Mouse (Mus musculus): ENCODE results near the gene Ilk. TPM values are rescaled to one million over a fixed set of nuclear protein-coding genes. Genes with fewer than 3 reads are reported as not detected.

The Ilk gene
- polyA plus RNA-seq, 1 experiment from 2014 or later: 173 TPM

- H3K27ac ChIP-seq (ENCODE audit: low read depth, low read length): peak within 1 kb of the TSS; percentile 87
- peak within 1 kb of the TSS; percentile 93 for H3K4me3 ChIP-seq (ENCODE audit: low read depth, low read length)
- peak; percentile 24 for ATAC-seq
- WGBS: 0% methylated on average over 30 of the region's 30 CpGs
- peak within 1 kb of the TSS; percentile 92 for H3K4me2 ChIP-seq (replicated peaks; ENCODE audit: low read depth)
- no peaks in the 10 kb centered on the region for H3K27me3 ChIP-seq (replicated peaks; ENCODE audit: control insufficient read depth, insufficient read depth, low read length)
- H3K9me3 ChIP-seq (ENCODE audit: control insufficient read depth): no peaks in the 10 kb centered on the region
- H3K9ac ChIP-seq (ENCODE audit: low read depth, low read length): peak within 1 kb of the TSS; percentile 89
- no peak for TF ChIP-seq CTCF (IDR thresholded peaks at IDR 0.05; ENCODE audit: low read depth)
- no peaks in the 10 kb centered on the region for H3K4me1 ChIP-seq (replicated peaks; ENCODE audit: control insufficient read depth, insufficient read depth, low read length)
- H3K36me3 ChIP-seq (ENCODE audit: control insufficient read depth, insufficient read depth): peaks cover 46% of the 10 kb centered on the region
Observed at GRCm38 (mm10) chr7:105736911-105737521, 624 bp downstream of the Ilk start, which contains the start of gene Rrp8. TSS of gene Rrp8 (minus strand) at chr7:105737385.

GRCm38 (mm10) chr7:105737648-105738047, 1.3 kb downstream of the Ilk start:
- Histone ChIP-seq H3K4me3 (ENCODE audit: low read depth, low read length) (peak overlapping the region; percentile 93), H3K4me2 (replicated peaks; ENCODE audit: low read depth) (peak overlapping the region; percentile 92), H3K36me3 (ENCODE audit: control insufficient read depth, insufficient read depth) (peaks cover 47% of the 10 kb centered on the region), H3K9me3 (ENCODE audit: control insufficient read depth) (no peaks in the 10 kb centered on the region), H3K27me3 (replicated peaks; ENCODE audit: control insufficient read depth, insufficient read depth, low read length) (no peaks in the 10 kb centered on the region), H3K4me1 (replicated peaks; ENCODE audit: control insufficient read depth, insufficient read depth, low read length) (no peaks in the 10 kb centered on the region), H3K27ac (ENCODE audit: low read depth, low read length) (0 out of 2 replicates have a peak overlapping the region, but pooled peaks have one; percentile 17), H3K9ac (ENCODE audit: low read depth, low read length) (peak overlapping the region; percentile 89)
- TF ChIP-seq CTCF (IDR thresholded peaks at IDR 0.05; ENCODE audit: low read depth): no peak
- WGBS: 26% methylated on average over 3 of the region's 3 CpGs
- ATAC-seq: no peak

GRCm38 (mm10) chr7:105738286-105738685, 1.9 kb downstream of the Ilk start:
- H3K4me3 ChIP-seq (ENCODE audit: low read depth, low read length): peak overlapping the region; percentile 93
- 51% methylated on average over 2 of the region's 2 CpGs for WGBS
- H3K4me2 ChIP-seq (replicated peaks; ENCODE audit: low read depth): peak overlapping the region; percentile 92
- H3K9ac ChIP-seq (ENCODE audit: low read depth, low read length): peak overlapping the region; percentile 43; the same call in 1 of the 2 replicates
- no peaks in the 10 kb centered on the region for H3K27me3 ChIP-seq (replicated peaks; ENCODE audit: control insufficient read depth, insufficient read depth, low read length)
- no peaks in the 10 kb centered on the region for H3K9me3 ChIP-seq (ENCODE audit: control insufficient read depth)
- H3K27ac ChIP-seq (ENCODE audit: low read depth, low read length): peak overlapping the region; percentile 78
- ATAC-seq: no peak
- H3K4me1 ChIP-seq (replicated peaks; ENCODE audit: control insufficient read depth, insufficient read depth, low read length): no peaks in the 10 kb centered on the region
- H3K36me3 ChIP-seq (ENCODE audit: control insufficient read depth, insufficient read depth): peaks cover 41% of the 10 kb centered on the region
- no peak for TF ChIP-seq CTCF (IDR thresholded peaks at IDR 0.05; ENCODE audit: low read depth)

GRCm38 (mm10) chr7:105738948-105739347, 2.6 kb downstream of the Ilk start:
- no peak; the same call in 1 of the 2 replicates for TF ChIP-seq CTCF (IDR thresholded peaks at IDR 0.05; ENCODE audit: low read depth)
- 32% methylated on average over 3 of the region's 3 CpGs for WGBS
- peaks cover 35% of the 10 kb centered on the region for H3K36me3 ChIP-seq (ENCODE audit: control insufficient read depth, insufficient read depth)
- no peaks in the 10 kb centered on the region for H3K9me3 ChIP-seq (ENCODE audit: control insufficient read depth)
- H3K27ac ChIP-seq (ENCODE audit: low read depth, low read length): peak overlapping the region; percentile 78
- ATAC-seq: no peak
- no peaks in the 10 kb centered on the region for H3K27me3 ChIP-seq (replicated peaks; ENCODE audit: control insufficient read depth, insufficient read depth, low read length)
- no peaks in the 10 kb centered on the region for H3K4me1 ChIP-seq (replicated peaks; ENCODE audit: control insufficient read depth, insufficient read depth, low read length)
- peak overlapping the region; percentile 43; the same call in 1 of the 2 replicates for H3K9ac ChIP-seq (ENCODE audit: low read depth, low read length)
- H3K4me3 ChIP-seq (ENCODE audit: low read depth, low read length): peak overlapping the region; percentile 93
- H3K4me2 ChIP-seq (replicated peaks; ENCODE audit: low read depth): peak overlapping the region; percentile 92

- Histone ChIP-seq H3K4me3 (ENCODE audit: low read depth, low read length) (no peak overlapping the region), H3K9me3 (ENCODE audit: control insufficient read depth) (no peaks in the 10 kb centered on the region), H3K9ac (ENCODE audit: low read depth, low read length) (no peak overlapping the region), H3K27ac (ENCODE audit: low read depth, low read length) (no peak overlapping the region), H3K4me2 (replicated peaks; ENCODE audit: low read depth) (no peak overlapping the region), H3K4me1 (replicated peaks; ENCODE audit: control insufficient read depth, insufficient read depth, low read length) (no peaks in the 10 kb centered on the region), H3K36me3 (ENCODE audit: control insufficient read depth, insufficient read depth) (peaks cover 29% of the 10 kb centered on the region), H3K27me3 (replicated peaks; ENCODE audit: control insufficient read depth, insufficient read depth, low read length) (no peaks in the 10 kb centered on the region)
- WGBS: 87% methylated on average over 13 of the region's 13 CpGs
- no peak for TF ChIP-seq CTCF (IDR thresholded peaks at IDR 0.05; ENCODE audit: low read depth)
- no peak for ATAC-seq
Observed at GRCm38 (mm10) chr7:105740089-105740795, 3.9 kb downstream of the Ilk start.

GRCm38 (mm10) chr7:105740851-105741250, 4.5 kb downstream of the Ilk start:
- Histone ChIP-seq H3K27ac (ENCODE audit: low read depth, low read length) (no peak overlapping the region; the same call in 1 of the 2 replicates), H3K4me2 (replicated peaks; ENCODE audit: low read depth) (no peak overlapping the region), H3K27me3 (replicated peaks; ENCODE audit: control insufficient read depth, insufficient read depth, low read length) (no peaks in the 10 kb centered on the region), H3K4me3 (ENCODE audit: low read depth, low read length) (no peak overlapping the region), H3K9me3 (ENCODE audit: control insufficient read depth) (no peaks in the 10 kb centered on the region), H3K9ac (ENCODE audit: low read depth, low read length) (no peak overlapping the region), H3K4me1 (replicated peaks; ENCODE audit: control insufficient read depth, insufficient read depth, low read length) (no peaks in the 10 kb centered on the region), H3K36me3 (ENCODE audit: control insufficient read depth, insufficient read depth) (peaks cover 29% of the 10 kb centered on the region)
- WGBS: 71% methylated on average over 6 of the region's 6 CpGs
- no peak for ATAC-seq
- TF ChIP-seq CTCF (IDR thresholded peaks at IDR 0.05; ENCODE audit: low read depth): no peak

Data from intestine, postnatal 0 days (tissue).